Mouse (Mus musculus) right cerebral cortex, postnatal 10 days (tissue): ENCODE measurements around the gene Smtnl1.
A peak's percentile ranks its signal among the peaks of the same experiment; 100 is the strongest.

ENCODE experiments used
- DNase-seq, 2 experiments: peaks; one replicate each; pipeline ENCODE4 v3.0.0; 2021; ENCODE audit warnings: low spot score in 2 of 2

Smtnl1 gene

GRCm38 (mm10) chr2:84822552-84822951, at the start of gene Smtnl1:
TSS of gene Smtnl1 (minus strand) at chr2:84822652.
- no peak for DNase-seq

GRCm38 (mm10) chr2:84870623-84871160, 48.2 kb upstream of the Smtnl1 start:
- DNase-seq = peak in 1 of 2 experiments; percentile 33

GRCm38 (mm10) chr2:84868977-84869376, 46.5 kb upstream of the Smtnl1 start:
- peak; percentile 74 to 79 for DNase-seq

GRCm38 (mm10) chr2:84868521-84868943, 46.1 kb upstream of the Smtnl1 start:
- DNase-seq = peak; percentile 84 to 85

GRCm38 (mm10) chr2:84865616-84866571, 43.4 kb upstream of the Smtnl1 start:
- peak; percentile 88 for DNase-seq

GRCm38 (mm10) chr2:84862231-84862630, 39.8 kb upstream of the Smtnl1 start:
- DNase-seq = no peak

GRCm38 (mm10) chr2:84861430-84861829, 39.0 kb upstream of the Smtnl1 start:
- no peak for DNase-seq

- no peak for DNase-seq
Measured at GRCm38 (mm10) chr2:84859991-84860780, 37.7 kb upstream of the Smtnl1 start.

- DNase-seq = no peak
Measured at GRCm38 (mm10) chr2:84858551-84858950, 36.1 kb upstream of the Smtnl1 start.

- DNase-seq = peak in 1 of 2 experiments; percentile 71
Measured at GRCm38 (mm10) chr2:84855732-84856131, 33.3 kb upstream of the Smtnl1 start.

- DNase-seq = no peak
Measured at GRCm38 (mm10) chr2:84851130-84852040, 28.9 kb upstream of the Smtnl1 start.

- no peak for DNase-seq
Measured at GRCm38 (mm10) chr2:84850407-84851129, 28.1 kb upstream of the Smtnl1 start.

- DNase-seq = no peak
Measured at GRCm38 (mm10) chr2:84845226-84845625, 22.8 kb upstream of the Smtnl1 start.

GRCm38 (mm10) chr2:84843654-84844053, 21.2 kb upstream of the Smtnl1 start:
- DNase-seq = no peak

- no peak for DNase-seq
Measured at GRCm38 (mm10) chr2:84841905-84842304, 19.5 kb upstream of the Smtnl1 start.

- DNase-seq = no peak
Measured at GRCm38 (mm10) chr2:84840748-84841563, 18.5 kb upstream of the Smtnl1 start.

GRCm38 (mm10) chr2:84840016-84840747, 17.7 kb upstream of the Smtnl1 start:
- DNase-seq = peak in 1 of 2 experiments; percentile 55
